18 mouse cellular contexts compared by ENCODE assay signal in the genomic region with DNA sequence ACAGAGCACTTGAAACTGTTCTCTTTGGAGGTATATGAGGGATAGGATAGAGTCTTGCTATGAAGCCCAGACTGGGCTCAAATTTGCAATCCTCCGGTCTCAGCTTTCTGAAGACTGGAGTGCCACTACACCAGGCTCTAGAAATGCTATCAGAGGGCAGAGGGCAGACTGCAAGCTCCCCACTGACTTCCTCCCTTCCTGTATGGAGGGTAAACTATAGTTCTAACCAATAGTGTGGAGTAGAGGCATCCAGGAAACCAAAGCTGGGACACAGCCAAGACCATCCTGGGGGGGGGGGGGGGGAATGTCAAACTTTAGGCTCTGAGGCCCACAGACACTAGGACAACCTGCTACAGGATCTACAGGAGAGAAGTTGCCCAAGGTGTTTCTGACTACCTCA. TPM values are rescaled to one million over a fixed set of nuclear protein-coding genes. Genes with fewer than 3 reads are reported as not detected.
DNase-seq lines count a peak whose midpoint lies in the region; ATAC-seq and TF ChIP-seq lines count a peak whose summit lies in the region.
"Had no signal": no experiment of that assay in that cellular context is flagged by ENCODE, and none has a peak within 500 bp of the region (broad histone marks: within the 10 kb centered on the region; RNA-seq: fewer than 3 reads in every experiment).

No protein-coding gene starts in this region.

- no peak for TF ChIP-seq CTCF in lung, adult 2 months (IDR thresholded peaks at IDR 0.05; ENCODE audit: insufficient read depth, low read length)
- TF ChIP-seq CTCF in embryonic fibroblast, embryonic 13.5 days (IDR thresholded peaks at IDR 0.05; ENCODE audit: borderline replicate concordance, insufficient read depth, low read length): no peak

- intact Hi-C loops in heart, postnatal 36 days (cut with DNase I): no loop called here

- no peaks in the 10 kb centered on the region for H3K9me3 ChIP-seq in heart, embryonic 16.5 days (replicated peaks; ENCODE audit: control insufficient read depth, low read length)
- H3K9me3 ChIP-seq in lung, embryonic 15.5 days: no peaks in the 10 kb centered on the region
- no peaks in the 10 kb centered on the region for H3K9me3 ChIP-seq in stomach, embryonic 14.5 days (ENCODE audit: control insufficient read depth, low read depth, low read length)
- no peaks in the 10 kb centered on the region for H3K9me3 ChIP-seq in hindbrain, embryonic 13.5 days
- no peaks in the 10 kb centered on the region for H3K9me3 ChIP-seq in midbrain, embryonic 13.5 days
- H3K9me3 ChIP-seq: G1E; liver, embryonic 13.5 days; midbrain, embryonic 15.5 days had no signal

- DNase-seq in heart, postnatal 36 days: no peak
- no peak for DNase-seq in lung, adult 2 months
- DNase-seq: cerebellum, postnatal 36 days; kidney, adult 2 months; liver, embryonic 13.5 days; retina, postnatal 1 day; right cerebral cortex, postnatal 4 days; thymus, adult 18-20 months had no signal

- H3K4me3 ChIP-seq in heart, embryonic 16.5 days (ENCODE audit: low read length): no peak overlapping the region
- H3K4me3 ChIP-seq in lung, embryonic 15.5 days: no peak overlapping the region
- no peak overlapping the region for H3K4me3 ChIP-seq in lung, adult 2 months (replicated peaks; ENCODE audit: extremely low read depth, low read depth, low read length)
- no peak overlapping the region for H3K4me3 ChIP-seq in embryonic fibroblast, embryonic 13.5 days (ENCODE audit: insufficient read depth, low read length)
- H3K4me3 ChIP-seq in stomach, embryonic 14.5 days (ENCODE audit: low read depth, low read length): no peak overlapping the region
- no peak overlapping the region for H3K4me3 ChIP-seq in hindbrain, embryonic 13.5 days
- no peak overlapping the region for H3K4me3 ChIP-seq in midbrain, embryonic 13.5 days (replicated peaks)
- H3K4me3 ChIP-seq: liver, embryonic 13.5 days; midbrain, embryonic 15.5 days had no signal

- WGBS in heart, embryonic 16.5 days: 42% methylated on average over 1 of the region's 1 CpGs
- WGBS in lung, embryonic 15.5 days: 42% methylated on average over 1 of the region's 1 CpGs
- 33% methylated on average over 1 of the region's 1 CpGs for WGBS in lung, adult 2 months
- WGBS in stomach, embryonic 14.5 days: 76% methylated on average over 1 of the region's 1 CpGs
- WGBS in hindbrain, embryonic 13.5 days: 83% methylated on average over 1 of the region's 1 CpGs
- WGBS in midbrain, embryonic 13.5 days: 85% methylated on average over 1 of the region's 1 CpGs

- H3K9ac ChIP-seq in heart, embryonic 16.5 days (ENCODE audit: low read length): no peak overlapping the region
- no peak overlapping the region for H3K9ac ChIP-seq in lung, embryonic 15.5 days
- no peak overlapping the region for H3K9ac ChIP-seq in stomach, embryonic 14.5 days (replicated peaks; ENCODE audit: low read depth, low read length)
- H3K9ac ChIP-seq in hindbrain, embryonic 13.5 days: no peak overlapping the region
- no peak overlapping the region for H3K9ac ChIP-seq in midbrain, embryonic 13.5 days (replicated peaks)
- H3K9ac ChIP-seq: liver, embryonic 13.5 days; midbrain, embryonic 15.5 days had no signal

- no peaks in the 10 kb centered on the region for H3K36me3 ChIP-seq in heart, embryonic 16.5 days (ENCODE audit: control insufficient read depth, insufficient read depth)
- no peaks in the 10 kb centered on the region for H3K36me3 ChIP-seq in lung, embryonic 15.5 days
- H3K36me3 ChIP-seq in stomach, embryonic 14.5 days (ENCODE audit: control insufficient read depth, insufficient read depth, low read length): no peaks in the 10 kb centered on the region
- H3K36me3 ChIP-seq in hindbrain, embryonic 13.5 days: no peaks in the 10 kb centered on the region
- no peaks in the 10 kb centered on the region for H3K36me3 ChIP-seq in midbrain, embryonic 13.5 days
- H3K36me3 ChIP-seq: G1E; liver, embryonic 13.5 days; midbrain, embryonic 15.5 days had no signal

- ATAC-seq in heart, embryonic 16.5 days (replicated peaks; ENCODE audit: extremely low read depth, insufficient read depth, low FRiP score): no peak
- ATAC-seq in lung, embryonic 15.5 days (ENCODE audit: borderline replicate concordance, extremely low read depth, low FRiP score, low TSS enrichment): 0 out of 2 replicates have a peak, but pooled peaks have one; percentile 44
- no peak for ATAC-seq in stomach, embryonic 14.5 days (ENCODE audit: insufficient number of reproducible peaks, insufficient read depth, low FRiP score, low read depth)
- no peak for ATAC-seq in hindbrain, embryonic 13.5 days (ENCODE audit: low FRiP score)
- ATAC-seq in midbrain, embryonic 13.5 days: no peak
- ATAC-seq: CD4-positive, CD25-positive, alpha-beta regulatory T cell, adult 4 months; hindbrain, postnatal 0 days; midbrain, embryonic 15.5 days had no signal

- H3K4me2 ChIP-seq in heart, embryonic 16.5 days (ENCODE audit: low read depth, low read length): no peak overlapping the region
- no peak overlapping the region for H3K4me2 ChIP-seq in lung, embryonic 15.5 days
- no peak overlapping the region for H3K4me2 ChIP-seq in stomach, embryonic 14.5 days (replicated peaks; ENCODE audit: low read depth, low read length)
- H3K4me2 ChIP-seq in hindbrain, embryonic 13.5 days: no peak overlapping the region
- H3K4me2 ChIP-seq in midbrain, embryonic 13.5 days (replicated peaks): no peak overlapping the region
- H3K4me2 ChIP-seq: liver, embryonic 13.5 days; midbrain, embryonic 15.5 days had no signal

- TF ChIP-seq POLR2A in lung, adult 2 months (IDR thresholded peaks at IDR 0.05; ENCODE audit: borderline replicate concordance, extremely low read depth, low read depth, low read length): no peak
- no peak for TF ChIP-seq POLR2A in embryonic fibroblast, embryonic 13.5 days (IDR thresholded peaks at IDR 0.05; ENCODE audit: low read depth, low read length)

- H3K4me1 ChIP-seq in heart, embryonic 16.5 days (ENCODE audit: control insufficient read depth, insufficient read depth, low read length): peaks cover 17% of the 10 kb centered on the region
- H3K4me1 ChIP-seq in lung, embryonic 15.5 days: peaks cover 42% of the 10 kb centered on the region
- peaks cover 24% of the 10 kb centered on the region for H3K4me1 ChIP-seq in lung, adult 2 months (ENCODE audit: control insufficient read depth, insufficient read depth, low read length)
- H3K4me1 ChIP-seq in embryonic fibroblast, embryonic 13.5 days (ENCODE audit: control insufficient read depth, insufficient read depth, low read length): peaks cover 15% of the 10 kb centered on the region
- peaks cover 26% of the 10 kb centered on the region; the same call in 1 of the 2 replicates for H3K4me1 ChIP-seq in stomach, embryonic 14.5 days (ENCODE audit: control insufficient read depth, insufficient read depth, low read length)
- H3K4me1 ChIP-seq in hindbrain, embryonic 13.5 days (replicated peaks): no peaks in the 10 kb centered on the region
- H3K4me1 ChIP-seq in midbrain, embryonic 13.5 days (replicated peaks): no peaks in the 10 kb centered on the region
- H3K4me1 ChIP-seq: midbrain, embryonic 15.5 days had no signal

- H3K27me3 ChIP-seq in heart, embryonic 16.5 days (ENCODE audit: control insufficient read depth, insufficient read depth, low read length): no peaks in the 10 kb centered on the region
- no peaks in the 10 kb centered on the region for H3K27me3 ChIP-seq in lung, embryonic 15.5 days
- no peaks in the 10 kb centered on the region for H3K27me3 ChIP-seq in stomach, embryonic 14.5 days (ENCODE audit: control insufficient read depth, insufficient read depth, low read length)
- no peaks in the 10 kb centered on the region for H3K27me3 ChIP-seq in hindbrain, embryonic 13.5 days
- H3K27me3 ChIP-seq in midbrain, embryonic 13.5 days: no peaks in the 10 kb centered on the region
- H3K27me3 ChIP-seq: liver, embryonic 13.5 days; midbrain, embryonic 15.5 days had no signal

- peak overlapping the region; percentile 67 for H3K27ac ChIP-seq in heart, embryonic 16.5 days (ENCODE audit: low read length)
- H3K27ac ChIP-seq in lung, embryonic 15.5 days: peak overlapping the region; percentile 22
- peak overlapping the region; percentile 50 for H3K27ac ChIP-seq in embryonic fibroblast, embryonic 13.5 days (ENCODE audit: insufficient read depth, low read length)
- H3K27ac ChIP-seq in stomach, embryonic 14.5 days (ENCODE audit: low read length): 0 out of 2 replicates have a peak overlapping the region, but pooled peaks have one; percentile 2
- H3K27ac ChIP-seq in hindbrain, embryonic 13.5 days: no peak overlapping the region
- H3K27ac ChIP-seq in midbrain, embryonic 13.5 days: no peak overlapping the region
- H3K27ac ChIP-seq: hindbrain, postnatal 0 days; liver, embryonic 13.5 days; midbrain, embryonic 15.5 days had no signal

RNA-seq across cellular contexts. Expression of a gene that starts 39.1 kb away (rescaled TPM):
- 5.0 and 7.4 TPM in 2 replicates for polyA plus RNA-seq in heart, embryonic 16.5 days (2015; fragmentation: Nextera tagmentation; extraction: Ambion mirVana)
- total RNA-seq in heart, postnatal 36 days (2021): 10 to 100 TPM; 15.4 to 15.5 TPM
- 8.3 and 10.2 TPM in 2 replicates for polyA plus RNA-seq in lung, embryonic 15.5 days (2015; fragmentation: Nextera tagmentation; extraction: Ambion mirVana)
- polyA plus RNA-seq in lung, adult 2 months (2012; rRNA removed): 23.1 and 23.8 TPM in 2 replicates
- 31.9 and 37.6 TPM in 2 replicates for polyA plus RNA-seq in embryonic fibroblast, embryonic 13.5 days (2011; ENCODE audit: insufficient read length, low read depth, missing spikeins)
- 11.5 and 12.0 TPM in 2 replicates for polyA plus RNA-seq in stomach, embryonic 14.5 days (2014; fragmentation: Nextera tagmentation; extraction: Ambion mirVana)
- polyA plus RNA-seq in hindbrain, embryonic 13.5 days (2015; fragmentation: Nextera tagmentation; extraction: Ambion mirVana): 2.3 and 2.5 TPM in 2 replicates
- 2.0 and 2.5 TPM in 2 replicates for polyA plus RNA-seq in midbrain, embryonic 13.5 days (2015; fragmentation: Nextera tagmentation; extraction: Ambion mirVana)

Comparison
In these comparisons a context has a peak if more than half of its experiments do, and no peak if none do; other contexts are left out.
1. H3K27ac ChIP-seq: peak in heart, embryonic 16.5 days (single experiment), lung, embryonic 15.5 days (single experiment), embryonic fibroblast, embryonic 13.5 days (single experiment) and stomach, embryonic 14.5 days (single experiment); none in hindbrain, embryonic 13.5 days (single experiment) and midbrain, embryonic 13.5 days (single experiment).